Mouse (Mus musculus) MEL (cell line): Measurements from ENCODE around the gene Hamp2.

Source experiments
- CTCF ChIP-seq, 3 experiments: IDR thresholded peaks in 2 of 3; conservative IDR thresholded peaks in 1 of 3; 2 replicates each; pipeline ENCODE4 v1.5.1; 2011 to 2012; ENCODE audit warnings: low read length in 3 of 3, low read depth in 2 of 3, mild to moderate bottlenecking in 2 of 3, improper control_type of control experiment in 1 of 3, inconsistent platforms in 1 of 3, mixed read lengths in 1 of 3, moderate library complexity in 1 of 3; ENCODE audit not compliant: control insufficient read depth in 1 of 3, insufficient read depth in 1 of 3, poor library complexity in 1 of 3, severe bottlenecking in 1 of 3
- EP300 ChIP-seq, 2 experiments: IDR thresholded peaks; 2 replicates each; pipeline ENCODE4 v1.6.1; 2011; ENCODE audit warnings: improper control_type of control experiment in 2 of 2, low read length in 2 of 2, low read depth in 1 of 2, mild to moderate bottlenecking in 1 of 2
- ETS1 ChIP-seq: IDR thresholded peaks from 2 replicates; pipeline ENCODE4 v1.6.1; 2012; ENCODE audit warnings: low read depth, mild to moderate bottlenecking, inconsistent platforms, low read length, improper control_type of control experiment, moderate library complexity
- MAX ChIP-seq: IDR thresholded peaks from 2 replicates; pipeline ENCODE4 v1.6.1; 2011; ENCODE audit warnings: low read length, improper control_type of control experiment
- NRF1 ChIP-seq: IDR thresholded peaks from 2 replicates; pipeline ENCODE4 v1.6.1; 2014; ENCODE audit warnings: low read depth, mild to moderate bottlenecking, inconsistent platforms, low read length, improper control_type of control experiment, moderate library complexity; ENCODE audit not compliant: poor library complexity, insufficient read depth, severe bottlenecking
- POLR2A ChIP-seq, 2 experiments: IDR thresholded peaks; 2 replicates each; pipeline ENCODE4 v1.6.1; 2011 to 2012; ENCODE audit warnings: low read length in 2 of 2, mild to moderate bottlenecking in 2 of 2, control low read depth in 1 of 2, improper control_type of control experiment in 1 of 2, low read depth in 1 of 2, moderate library complexity in 1 of 2; ENCODE audit not compliant: control insufficient read depth in 1 of 2, insufficient read depth in 1 of 2, poor library complexity in 1 of 2
- POLR2AphosphoS5 ChIP-seq: IDR thresholded peaks from 2 replicates; pipeline ENCODE4 v1.6.1; 2012; ENCODE audit warnings: low read depth, borderline replicate concordance, mild to moderate bottlenecking, inconsistent platforms, low read length, moderate library complexity, mixed read lengths

DNA sequence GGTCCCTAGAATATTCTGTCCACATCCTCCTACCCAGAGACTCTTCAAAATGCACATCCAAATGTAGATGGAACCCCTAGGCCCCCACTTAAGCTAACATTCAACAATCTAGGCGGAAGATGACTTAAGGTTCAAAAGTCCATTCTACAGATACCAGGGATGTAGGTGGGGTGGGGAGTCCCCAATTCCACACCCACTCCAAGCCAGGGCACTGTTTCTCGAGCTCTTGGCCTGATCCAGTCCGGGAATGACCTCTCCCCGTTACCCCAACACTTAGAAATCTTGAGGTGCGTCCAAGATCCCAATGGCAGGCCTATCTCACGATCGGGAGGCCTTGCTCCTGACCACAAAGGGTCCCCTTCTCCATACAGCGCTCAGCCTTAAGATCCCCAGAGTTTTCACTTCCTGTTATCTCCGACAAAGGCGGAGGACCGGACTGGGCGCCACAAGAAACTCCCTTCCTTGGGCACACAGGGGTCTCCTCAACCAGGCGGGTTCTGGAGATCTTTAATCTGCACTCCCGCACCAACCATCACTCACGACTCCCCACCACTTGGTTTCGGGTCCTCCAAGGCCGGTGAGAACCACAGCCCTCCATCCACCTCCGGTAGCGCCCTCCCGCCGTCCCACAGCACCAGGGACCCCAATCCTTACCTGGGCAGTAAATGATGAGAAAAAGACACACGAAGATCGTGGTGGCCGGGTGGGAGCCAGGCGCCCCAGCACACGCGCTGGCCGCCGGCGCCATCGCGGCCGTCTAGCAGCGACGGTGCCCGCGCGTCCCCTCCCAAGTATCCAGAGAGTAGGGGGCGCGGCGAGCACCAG lies 48.2 kb upstream of the Hamp2 start:
- TF ChIP-seq EP300 (IDR thresholded peaks at IDR 0.05; ENCODE audit: low read depth in 1 of 2, low read length in 2 of 2) (no peak), CTCF (IDR thresholded peaks at IDR 0.05 in 2 of 3, conservative IDR thresholded peaks at IDR 0.05 in 1 of 3; ENCODE audit: control insufficient read depth in 1 of 3, insufficient read depth in 1 of 3, low read depth in 2 of 3, low read length in 3 of 3, poor library complexity in 1 of 3, severe bottlenecking in 1 of 3) (no peak), MAX (no peak), POLR2AphosphoS5 (no peak), ETS1 (no peak), POLR2A (IDR thresholded peaks at IDR 0.05; ENCODE audit: control insufficient read depth in 1 of 2, insufficient read depth in 1 of 2, low read depth in 1 of 2, low read length in 2 of 2, poor library complexity in 1 of 2) (no peak), NRF1 (no peak)
